Mouse (Mus musculus) limb, embryonic 14.5 days (tissue): ENCODE results near the gene Nosip. TPM values are rescaled to one million over a fixed set of nuclear protein-coding genes. Genes with fewer than 3 reads are reported as not detected.
A peak's percentile ranks its signal among the peaks of the same experiment; 100 is the strongest.

ENCODE experiments used
- ATAC-seq: fragments of 200-750 bp; cut with Nextera tagmentation; 2 replicates; pipeline ENCODE4 v1.8.0; 2017; ENCODE audit warnings: low read depth, moderate number of reproducible peaks, moderate TSS enrichment; ENCODE audit not compliant: low FRiP score
- DNase-seq: peaks from one replicate; pipeline ENCODE4 v3.0.0-alpha.2; 2015; ENCODE audit warnings: low spot score
- H3K27ac ChIP-seq: fragments of 300-500 bp; sonication (generic); replicated peaks from 2 replicates; pipeline ENCODE4 v1.5.1; 2014; ENCODE audit warnings: low read depth, mild to moderate bottlenecking, low read length, moderate library complexity, mixed read lengths
- H3K27me3 ChIP-seq: fragments of 300-500 bp; sonication (generic); 2 replicates; pipeline ENCODE4 v1.6.1; 2014; ENCODE audit warnings: low read length, mixed read lengths; ENCODE audit not compliant: control insufficient read depth, insufficient read depth
- H3K36me3 ChIP-seq: fragments of 300-500 bp; sonication (generic); 2 replicates; pipeline ENCODE4 v1.6.1; 2014; ENCODE audit warnings: mild to moderate bottlenecking, low read length, moderate library complexity, mixed read lengths; ENCODE audit not compliant: control insufficient read depth, insufficient read depth
- H3K4me1 ChIP-seq: fragments of 300-500 bp; sonication (generic); 2 replicates; pipeline ENCODE4 v1.6.1; 2014; ENCODE audit warnings: antibody characterized with exemption, low read length, mixed read lengths; ENCODE audit not compliant: control insufficient read depth, insufficient read depth
- H3K4me2 ChIP-seq: fragments of 300-500 bp; sonication (generic); replicated peaks from 2 replicates; pipeline ENCODE4 v1.6.1; 2014; ENCODE audit warnings: low read depth, mild to moderate bottlenecking, low read length, moderate library complexity; ENCODE audit not compliant: severe bottlenecking
- H3K4me3 ChIP-seq: fragments of 300-500 bp; sonication (generic); replicated peaks from 2 replicates; pipeline ENCODE4 v1.5.1; 2014; ENCODE audit warnings: low read length
- H3K9ac ChIP-seq: fragments of 300-500 bp; sonication (generic); 2 replicates; pipeline ENCODE4 v1.6.1; 2014; ENCODE audit warnings: mild to moderate bottlenecking, low read depth, low read length, moderate library complexity; ENCODE audit not compliant: severe bottlenecking
- H3K9me3 ChIP-seq: fragments of 300-500 bp; sonication (generic); 2 replicates; pipeline ENCODE4 v1.6.1; 2016; ENCODE audit warnings: low read length; ENCODE audit not compliant: control insufficient read depth
- POLR2A ChIP-seq: fragments of 200-500 bp; IDR thresholded peaks from 2 replicates; pipeline ENCODE4 v1.8.0; 2012; ENCODE audit warnings: inconsistent platforms, mild to moderate bottlenecking, moderate library complexity, borderline replicate concordance; ENCODE audit not compliant: insufficient read depth, insufficient read length; ENCODE audit errors: extremely low read depth
- whole genome bisulfite sequencing: fragments of 180-500 bp; shearing (Covaris S2); extraction: QIAGEN DNeasy Blood & Tissue Kit; methylation state at CpG from one replicate; pipeline ENCODE4 v1.1.7; 2014; 5-methylcytosine and 5-hydroxymethylcytosine counted together
- polyA plus RNA-seq, 2 experiments: library from polyadenylated mRNA; depleted of rRNA in 1 of 2; stranded (reverse) in 1 of 2; unstranded in 1 of 2; fragments of >200 nt; fragmentation: Nextera tagmentation in 1 of 2; extraction: Ambion mirVana in 1 of 2; gene quantifications; 2 replicates each; pipeline versions ENCODE4 v1.2.1 to v1.2.3; 2012 to 2014

The Nosip gene
- 82.7 and 86.8 TPM in 2 replicates for polyA plus RNA-seq (2012; rRNA removed)
- polyA plus RNA-seq (2014; fragmentation: Nextera tagmentation; extraction: Ambion mirVana), result 68.1 and 69.6 TPM in 2 replicates

DNA sequence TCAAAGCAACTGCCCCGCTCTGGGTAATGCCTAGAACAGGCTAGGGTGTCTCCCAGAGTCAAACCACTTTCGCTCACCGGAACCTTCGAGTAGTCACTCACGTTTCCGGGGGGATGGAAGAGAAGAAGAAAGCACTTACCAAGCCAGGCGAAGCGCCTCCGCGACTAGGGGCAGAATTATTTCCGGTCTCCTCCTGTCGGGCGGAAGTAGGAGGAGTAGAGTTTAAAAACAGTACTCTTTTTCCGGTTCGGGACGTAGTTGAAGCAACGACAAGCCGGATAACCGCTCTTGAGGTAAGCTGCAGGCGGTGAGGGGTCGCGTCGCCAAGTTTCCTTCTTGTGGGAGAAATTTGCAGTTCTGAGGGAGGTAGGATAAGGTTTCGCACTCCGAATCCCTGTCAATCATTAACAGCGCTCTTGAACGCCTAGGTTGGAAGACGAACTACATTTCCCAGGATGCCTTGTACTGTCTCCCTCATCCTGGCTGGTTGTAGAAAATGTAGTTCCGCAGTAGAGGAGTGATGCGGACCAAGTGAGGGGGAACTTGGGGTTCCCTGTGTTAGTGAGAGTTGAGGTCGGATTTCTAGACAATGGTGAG is at the start of gene Nosip, which contains the start of gene Prrg2:
Nosip (plus strand) TSS at position 191 of the 597 bp plus-strand sequence.
Prrg2 (minus strand) TSS at position 439 of the 597 bp plus-strand sequence.
- peak within 1 kb of the TSS; percentile 83 for H3K27ac ChIP-seq
- H3K9me3 ChIP-seq, result no peaks in the 10 kb centered on the region
- peaks cover 12% of the 10 kb centered on the region for H3K4me1 ChIP-seq
- TF ChIP-seq POLR2A, result peak; percentile 68; the same call in 1 of the 2 replicates
- peak within 1 kb of the TSS; percentile 62 for H3K4me2 ChIP-seq
- ATAC-seq (peak; percentile 92), DNase-seq (peak; percentile 98)
- 0 out of 2 replicates have a peak, but pooled peaks cover 3% of the 10 kb centered on the region for H3K36me3 ChIP-seq
- peak within 1 kb of the TSS; percentile 70 for H3K4me3 ChIP-seq
- WGBS, result under 1% methylated on average over 31 of the region's 31 CpGs
- no peaks in the 10 kb centered on the region for H3K27me3 ChIP-seq
- peak within 1 kb of the TSS; percentile 62 for H3K9ac ChIP-seq

DNA sequence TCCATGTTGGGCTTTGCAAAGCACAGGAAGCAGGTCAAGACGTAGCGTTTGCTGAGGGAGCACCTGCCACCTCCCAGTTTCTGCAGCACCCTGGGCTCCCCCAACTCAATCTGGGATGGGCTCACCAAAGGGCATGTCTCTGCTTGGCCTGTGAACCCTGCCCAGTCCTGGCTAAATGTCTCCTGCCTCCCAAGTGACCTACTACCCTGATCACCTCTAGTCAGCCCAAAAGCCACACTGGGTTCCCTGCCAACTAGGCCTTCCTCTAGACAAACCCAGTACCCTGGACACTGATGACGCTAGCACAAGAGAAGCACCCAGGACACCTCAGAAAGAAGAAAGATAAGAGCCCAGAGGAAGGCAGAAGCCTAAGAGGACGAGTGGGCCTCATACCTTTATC is 49.4 kb upstream of the Nosip start:
- DNase-seq (no peak), ATAC-seq (no peak)
- peaks cover 57% of the 10 kb centered on the region for H3K36me3 ChIP-seq
- H3K27ac ChIP-seq, result no peak overlapping the region
- WGBS, result 85% methylated on average over 4 of the region's 4 CpGs
- no peaks in the 10 kb centered on the region for H3K27me3 ChIP-seq
- no peak overlapping the region for H3K4me3 ChIP-seq
- H3K9ac ChIP-seq, result no peak overlapping the region
- no peaks in the 10 kb centered on the region for H3K9me3 ChIP-seq
- peaks cover 11% of the 10 kb centered on the region for H3K4me1 ChIP-seq
- TF ChIP-seq POLR2A, result no peak
- no peak overlapping the region for H3K4me2 ChIP-seq

- no peak overlapping the region for H3K27ac ChIP-seq
- H3K4me3 ChIP-seq, result no peak overlapping the region
- no peak for TF ChIP-seq POLR2A
- peaks cover 17% of the 10 kb centered on the region for H3K4me1 ChIP-seq
- H3K9me3 ChIP-seq, result no peaks in the 10 kb centered on the region
- no peak overlapping the region for H3K9ac ChIP-seq
- H3K4me2 ChIP-seq, result no peak overlapping the region
- no peak for ATAC-seq
- no peak for DNase-seq
- 97% methylated on average over 16 of the region's 16 CpGs for WGBS
- H3K36me3 ChIP-seq, result peaks cover 50% of the 10 kb centered on the region
- H3K27me3 ChIP-seq, result no peaks in the 10 kb centered on the region
Measured at GRCm38 (mm10) chr7:45013366-45014095, 48.7 kb upstream of the Nosip start.

DNA sequence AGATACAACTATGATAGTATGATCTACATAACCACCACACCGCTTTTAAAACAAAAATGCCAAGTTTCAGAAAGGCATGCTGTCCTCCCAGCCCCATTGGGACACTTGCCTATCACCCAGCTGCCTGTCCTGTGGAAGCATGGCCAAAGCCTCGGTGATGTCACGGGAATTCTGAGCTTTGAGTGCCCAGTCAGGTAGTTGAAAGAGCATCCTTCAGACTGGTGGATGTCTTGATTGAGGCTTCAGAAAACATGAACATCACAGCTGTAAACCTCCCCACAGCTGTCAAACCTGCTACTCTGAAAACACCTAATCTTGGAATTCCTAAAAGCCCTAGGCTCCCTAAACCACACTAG is 48.2 kb upstream of the Nosip start:
- Histone ChIP-seq H3K4me3 (no peak overlapping the region), H3K9me3 (no peaks in the 10 kb centered on the region), H3K4me2 (no peak overlapping the region), H3K9ac (no peak overlapping the region), H3K4me1 (peaks cover 22% of the 10 kb centered on the region), H3K27ac (no peak overlapping the region), H3K27me3 (no peaks in the 10 kb centered on the region), H3K36me3 (peaks cover 45% of the 10 kb centered on the region)
- 95% methylated on average over 3 of the region's 3 CpGs for WGBS
- ATAC-seq (no peak), DNase-seq (no peak)
- no peak for TF ChIP-seq POLR2A

DNA sequence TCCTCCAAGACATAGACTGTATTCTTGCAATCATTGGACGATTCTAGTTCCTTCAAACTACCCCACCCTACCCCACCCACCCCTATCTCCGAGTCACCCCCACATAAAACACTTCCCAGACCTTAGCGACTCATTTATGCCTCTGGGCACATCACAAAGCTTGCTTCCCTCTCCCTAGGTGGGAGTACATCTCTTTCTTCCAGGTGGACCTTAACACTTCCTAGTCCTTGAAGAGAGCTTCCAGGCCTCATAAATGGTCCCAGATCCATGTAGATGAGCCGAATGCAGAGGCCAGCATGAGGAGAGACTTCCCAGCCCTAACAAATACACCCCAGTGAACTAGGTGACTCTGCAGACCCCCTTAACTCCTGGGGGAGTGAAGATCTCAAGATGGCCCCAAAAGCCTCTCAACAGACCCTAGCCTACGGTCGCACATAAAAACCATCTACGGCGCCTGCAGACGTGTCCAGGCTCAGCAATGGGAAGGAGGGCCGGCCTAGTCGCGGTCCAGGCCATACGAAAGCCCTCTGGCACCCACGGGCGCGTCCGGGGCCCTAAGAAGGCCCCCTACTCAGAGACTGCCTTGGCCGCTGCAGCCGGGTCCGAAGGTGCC is 46.8 kb upstream of the Nosip start:
- Histone ChIP-seq H3K4me3 (peak overlapping the region; percentile 96), H3K9me3 (no peaks in the 10 kb centered on the region), H3K27me3 (no peaks in the 10 kb centered on the region), H3K27ac (peak overlapping the region; percentile 72), H3K4me2 (peak overlapping the region; percentile 76), H3K36me3 (peaks cover 31% of the 10 kb centered on the region), H3K9ac (peak overlapping the region; percentile 92), H3K4me1 (peaks cover 22% of the 10 kb centered on the region)
- under 1% methylated on average over 20 of the region's 20 CpGs for WGBS
- DNase-seq (no peak), ATAC-seq (no peak; the same call in 1 of the 2 replicates)
- TF ChIP-seq POLR2A, result no peak
